Mouse (Mus musculus) ES-Bruce4 (cell line): ENCODE results near the gene Prss48. TPM values are rescaled to one million over a fixed set of nuclear protein-coding genes. Genes with fewer than 3 reads are reported as not detected.

Experiments
- H3K27ac ChIP-seq: 2 replicates; pipeline ENCODE4 v1.5.1; 2012; ENCODE audit warnings: low read length, inconsistent platforms; ENCODE audit not compliant: insufficient read depth
- H3K27me3 ChIP-seq: 2 replicates; pipeline ENCODE4 v1.6.1; 2012; ENCODE audit warnings: mild to moderate bottlenecking, low read length, inconsistent platforms; ENCODE audit not compliant: control insufficient read depth, poor library complexity, insufficient read depth, severe bottlenecking
- H3K36me3 ChIP-seq: 2 replicates; pipeline ENCODE4 v1.6.1; 2012; ENCODE audit warnings: inconsistent platforms, mild to moderate bottlenecking, low read length, moderate library complexity; ENCODE audit not compliant: control insufficient read depth, poor library complexity, insufficient read depth, severe bottlenecking
- H3K4me1 ChIP-seq: one replicate; pipeline ENCODE4 v1.8.1; 2011; ENCODE audit warnings: low read length; ENCODE audit not compliant: control insufficient read depth, insufficient read depth
- H3K4me3 ChIP-seq: 2 replicates; pipeline ENCODE4 v1.5.1; 2011; ENCODE audit warnings: low read depth, mild to moderate bottlenecking, low read length
- H3K9ac ChIP-seq: 2 replicates; pipeline ENCODE4 v1.6.1; 2012; ENCODE audit warnings: low read depth, mild to moderate bottlenecking, inconsistent platforms; ENCODE audit not compliant: poor library complexity, severe bottlenecking
- H3K9me3 ChIP-seq: replicated peaks from 2 replicates; pipeline ENCODE4 v1.6.1; 2012; ENCODE audit warnings: mild to moderate bottlenecking, low read length, inconsistent platforms; ENCODE audit not compliant: control insufficient read depth, poor library complexity, insufficient read depth, severe bottlenecking
- POLR2A ChIP-seq: IDR thresholded peaks from one replicate; pipeline ENCODE4 v1.8.1; 2011; ENCODE audit warnings: low read length; ENCODE audit not compliant: insufficient read depth
- polyA plus RNA-seq: library from polyadenylated mRNA; stranded (reverse); fragments of >200 nt; gene quantifications from 2 replicates; pipeline ENCODE4 v1.2.4, GENCODE M21; 2011; ENCODE audit warnings: low read depth; ENCODE audit not compliant: missing spikeins, insufficient read depth, insufficient read length

Prss48 gene
- polyA plus RNA-seq, 1 experiment: not detected

DNA sequence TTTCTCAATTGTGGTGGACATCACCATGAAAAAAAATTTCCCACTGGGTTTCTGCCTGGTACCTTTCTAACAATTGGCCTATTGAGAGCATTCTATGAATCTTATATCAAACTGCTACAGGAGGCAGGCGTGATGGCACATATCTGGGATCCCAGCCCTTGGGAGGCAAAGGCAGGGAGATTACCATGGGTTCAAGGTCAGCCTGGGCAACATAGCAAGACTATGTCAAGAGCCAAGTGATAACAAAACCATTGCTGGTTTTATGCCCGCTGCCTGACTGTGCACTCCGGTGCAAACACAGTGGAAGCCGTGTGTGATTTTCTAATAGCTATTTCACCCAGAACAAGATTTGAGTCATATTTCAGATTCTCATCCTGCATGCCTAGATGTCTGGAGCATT lies 51.4 kb downstream of the Prss48 start:
- Histone ChIP-seq H3K27me3 (no peaks in the 10 kb centered on the region), H3K9me3 (no peaks in the 10 kb centered on the region), H3K4me1 (no peaks in the 10 kb centered on the region), H3K27ac (no peak overlapping the region), H3K9ac (no peak overlapping the region), H3K36me3 (no peaks in the 10 kb centered on the region), H3K4me3 (no peak overlapping the region)
- no peak for TF ChIP-seq POLR2A

Other genes starting within 250 kb of the Prss48 start
- 3.6 and 5.3 TPM in 2 replicates for gene Fam160a1, start 185.2 kb downstream of the Prss48 start, polyA plus RNA-seq
- gene Glt28d2, start 115.0 kb downstream of the Prss48 start, polyA plus RNA-seq: 0.66 and 1.1 TPM in 2 replicates
- gene Gm37240, start 115.0 kb downstream of the Prss48 start, polyA plus RNA-seq: 0.91 and 2.2 TPM in 2 replicates
- 46.6 and 53.6 TPM in 2 replicates for gene Sh3d19, start 31.4 kb downstream of the Prss48 start, polyA plus RNA-seq
- 1,696 and 1,750 TPM in 2 replicates for gene Rps3a1, start 140.2 kb upstream of the Prss48 start, polyA plus RNA-seq
- gene Lrba, start 222.2 kb upstream of the Prss48 start, polyA plus RNA-seq: 23.9 and 24.5 TPM in 2 replicates